Mouse (Mus musculus): ENCODE data around the gene Acad8. TPM values are rescaled to one million over a fixed set of nuclear protein-coding genes. Genes with fewer than 3 reads are reported as not detected.

Acad8 gene
- total and polyA plus RNA-seq, 2 experiments from 2014 or later: 13.9 to 20.7 TPM

GRCm38 (mm10) chr9:26947790-26948189 lies 51.6 kb downstream of the Acad8 start:
- Histone ChIP-seq H3K9me3 (ENCODE audit: low read length) (no peaks in the 10 kb centered on the region; the same call in 1 of the 2 replicates), H3K4me1 (ENCODE audit: insufficient read depth, low read length) (no peaks in the 10 kb centered on the region), H3K4me3 (ENCODE audit: low read depth, low read length) (no peak overlapping the region), H3K4me2 (ENCODE audit: low read depth, low read length, poor library complexity, severe bottlenecking) (no peak overlapping the region), H3K27me3 (ENCODE audit: insufficient read depth, low read length) (no peaks in the 10 kb centered on the region), H3K9ac (replicated peaks; ENCODE audit: low read length, poor library complexity, severe bottlenecking) (no peak overlapping the region), H3K27ac (ENCODE audit: low read depth, low read length) (no peak overlapping the region), H3K36me3 (ENCODE audit: insufficient read depth, low read length) (no peaks in the 10 kb centered on the region)
- DNase-seq (ENCODE audit: low spot score) (no peak), ATAC-seq (ENCODE audit: low FRiP score) (no peak)
- TF ChIP-seq CTCF (IDR thresholded peaks at IDR 0.05): no peak
- WGBS: 63% methylated on average over 2 of the region's 2 CpGs

DNA sequence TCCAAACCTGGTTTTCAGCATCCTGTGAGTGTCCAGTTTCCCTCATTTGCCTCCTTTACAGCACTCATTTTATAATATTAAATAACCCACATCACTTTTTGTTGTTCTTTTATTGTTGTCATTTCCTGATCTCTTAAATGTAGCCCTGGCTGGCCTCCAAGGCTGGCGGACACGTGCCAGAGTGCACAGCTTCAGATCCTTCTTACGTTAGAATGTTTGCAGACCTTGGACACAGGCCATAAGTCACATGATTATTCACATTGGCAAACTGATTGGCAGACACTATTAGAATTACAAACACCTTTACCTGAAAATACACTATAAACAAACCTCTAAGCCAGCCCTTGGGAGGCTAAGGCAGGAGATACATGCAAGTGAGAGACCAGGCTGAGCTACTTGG lies 75.2 kb downstream of the Acad8 start:
- no peak overlapping the region for H3K4me2 ChIP-seq (ENCODE audit: low read depth, low read length, poor library complexity, severe bottlenecking)
- ATAC-seq (ENCODE audit: low FRiP score) (no peak), DNase-seq (ENCODE audit: low spot score) (peak; percentile 9)
- H3K9me3 ChIP-seq (ENCODE audit: low read length): no peaks in the 10 kb centered on the region
- WGBS: 65% methylated on average over 3 of the region's 3 CpGs
- no peaks in the 10 kb centered on the region for H3K27me3 ChIP-seq (ENCODE audit: insufficient read depth, low read length)
- no peaks in the 10 kb centered on the region for H3K4me1 ChIP-seq (ENCODE audit: insufficient read depth, low read length)
- H3K9ac ChIP-seq (replicated peaks; ENCODE audit: low read length, poor library complexity, severe bottlenecking): no peak overlapping the region
- no peak overlapping the region for H3K27ac ChIP-seq (ENCODE audit: low read depth, low read length)
- no peak overlapping the region for H3K4me3 ChIP-seq (ENCODE audit: low read depth, low read length)
- H3K36me3 ChIP-seq (ENCODE audit: insufficient read depth, low read length): no peaks in the 10 kb centered on the region
- TF ChIP-seq CTCF (IDR thresholded peaks at IDR 0.05): no peak

Other genes with a start within 250 kb of the Acad8 start
- gene Glb1l2, start 193.1 kb downstream of the Acad8 start, total RNA-seq (2014; rRNA removed): 2.8 TPM in 2 replicates
- 2.2 and 2.6 TPM in 2 replicates for gene Glb1l2, start 193.1 kb downstream of the Acad8 start, polyA plus RNA-seq (2015; fragmentation: Nextera tagmentation; extraction: Ambion mirVana)
- not detected in 2 replicates for gene Glb1l3, start 138.7 kb downstream of the Acad8 start, total RNA-seq (2014; rRNA removed)
- gene Glb1l3, start 138.7 kb downstream of the Acad8 start, polyA plus RNA-seq (2015; fragmentation: Nextera tagmentation; extraction: Ambion mirVana): not detected in 2 replicates
- gene Gm1110, start 76.5 kb downstream of the Acad8 start, total RNA-seq (2014; rRNA removed): 0.38 TPM in 1 of 2 replicates, not detected in the other
- gene Gm1110, start 76.5 kb downstream of the Acad8 start, polyA plus RNA-seq (2015; fragmentation: Nextera tagmentation; extraction: Ambion mirVana): not detected in 2 replicates
- 48.1 and 68.6 TPM in 2 replicates for gene Thyn1, start 144 bp upstream of the Acad8 start, total RNA-seq (2014; rRNA removed)
- gene Thyn1, start 144 bp upstream of the Acad8 start, polyA plus RNA-seq (2015; fragmentation: Nextera tagmentation; extraction: Ambion mirVana): 136 and 140 TPM in 2 replicates
- gene Vps26b, start 30.5 kb upstream of the Acad8 start, total RNA-seq (2014; rRNA removed): 145 and 161 TPM in 2 replicates
- 80.8 and 85.2 TPM in 2 replicates for gene Vps26b, start 30.5 kb upstream of the Acad8 start, polyA plus RNA-seq (2015; fragmentation: Nextera tagmentation; extraction: Ambion mirVana)
- 20.2 and 25.4 TPM in 2 replicates for gene Ncapd3, start 30.6 kb upstream of the Acad8 start, total RNA-seq (2014; rRNA removed)
- 7.1 and 7.3 TPM in 2 replicates for gene Ncapd3, start 30.6 kb upstream of the Acad8 start, polyA plus RNA-seq (2015; fragmentation: Nextera tagmentation; extraction: Ambion mirVana)
- gene Jam3, start 155.9 kb upstream of the Acad8 start, total RNA-seq (2014; rRNA removed): 20.6 and 37.3 TPM in 2 replicates
- gene Jam3, start 155.9 kb upstream of the Acad8 start, polyA plus RNA-seq (2015; fragmentation: Nextera tagmentation; extraction: Ambion mirVana): 28.8 and 29.2 TPM in 2 replicates

Data from midbrain, postnatal 0 days (tissue).